Mouse (Mus musculus) left cerebral cortex, postnatal 36 days (tissue): Measurements from ENCODE around the gene Sprtn. TPM values are rescaled to one million over a fixed set of nuclear protein-coding genes. Genes with fewer than 3 reads are reported as not detected.
A peak's percentile ranks its signal among the peaks of the same experiment; 100 is the strongest.

Experiments
- DNase-seq, 2 experiments: peaks; one replicate each; pipeline ENCODE4 v3.0.0; 2021 to 2022; ENCODE audit warnings: low spot score in 2 of 2, mixed read lengths in 1 of 2
- intact Hi-C: fragments of 180-260 bp; cut with DNase I; formaldehyde crosslinking; loops from one replicate; pipeline ENCODE4 v1.15.1; 2025
- total RNA-seq, 2 experiments: library from RNA; stranded (reverse); gene quantifications; 2 replicates each; pipeline ENCODE4 v1.2.3; 2021

The Sprtn gene
- total RNA-seq = 10 to 100 TPM; 11.5 to 15.0 TPM

DNA sequence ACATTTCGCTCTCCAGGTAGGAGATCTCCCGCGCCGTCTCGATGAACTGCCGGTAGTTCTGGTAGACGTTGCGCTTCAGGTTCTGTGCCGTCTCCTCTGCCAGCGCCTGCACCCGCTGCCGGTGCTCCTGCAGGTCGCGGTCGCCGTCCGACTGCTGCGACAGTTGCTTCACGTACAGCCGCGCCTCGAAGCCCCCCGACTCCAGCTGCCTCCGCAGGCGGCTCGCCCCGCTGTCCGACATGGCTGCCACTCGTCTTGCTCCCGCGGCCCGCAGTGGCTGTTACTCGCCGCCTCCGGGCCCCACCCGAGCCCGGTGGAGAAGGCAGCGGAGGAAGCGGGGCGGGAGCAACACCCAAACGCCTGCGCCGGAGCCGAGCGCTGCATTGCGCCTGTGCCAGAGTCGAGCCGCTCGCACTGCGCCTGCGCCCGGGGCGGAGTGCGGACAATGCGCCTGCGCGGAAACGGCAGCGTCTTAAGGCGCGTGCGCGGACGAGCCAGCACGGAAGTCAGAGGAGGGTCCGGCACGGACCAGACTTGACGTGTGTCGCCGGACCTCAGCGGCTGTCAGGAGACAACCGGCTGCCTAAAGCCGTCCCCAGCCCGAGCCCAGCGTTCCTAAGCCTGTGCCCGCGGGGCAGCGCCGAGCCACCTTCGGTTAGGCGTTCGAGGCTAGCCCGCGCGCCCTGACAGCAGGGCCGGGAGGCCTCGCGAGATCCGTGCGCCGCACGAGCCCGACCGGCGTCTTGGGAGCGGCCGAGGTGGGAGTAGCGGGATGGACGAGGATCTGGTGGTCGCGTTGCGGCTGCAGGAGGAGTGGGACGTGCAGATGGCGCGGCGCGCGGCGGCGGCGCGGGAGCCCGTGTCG is at the start of gene Sprtn, which contains the start of gene Exoc8:
Sprtn (plus strand) TSS at position 501 of the 865 bp plus-strand sequence.
Exoc8 (minus strand) TSS at position 320 of the 865 bp plus-strand sequence.
- peak; percentile 97 to 99 for DNase-seq
- intact Hi-C loops = loop anchor here (5.0 kb wide), 2 partner anchors 115 to 145 kb away; partner anchors contain the start of gene Tsnax

DNA sequence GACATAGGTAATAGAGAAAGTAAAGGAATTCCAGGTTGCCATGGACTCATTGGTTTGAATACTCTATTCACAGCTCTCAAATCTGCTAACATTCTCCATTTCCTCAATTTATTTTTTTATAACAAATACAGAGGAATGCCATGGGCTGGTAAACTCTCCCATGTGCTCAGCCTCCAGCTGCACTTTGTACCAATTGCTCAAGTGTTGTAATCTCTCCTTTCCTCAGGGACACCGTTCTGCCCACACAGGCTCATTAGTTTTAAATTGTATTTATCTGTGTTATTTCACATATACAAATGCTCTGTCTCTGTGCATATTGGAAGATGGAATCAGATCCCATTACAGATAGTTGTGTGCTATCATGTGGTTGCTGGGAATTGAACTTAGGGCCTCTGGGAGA is 44.2 kb upstream of the Sprtn start:
- intact Hi-C loops = no loop called here

DNA sequence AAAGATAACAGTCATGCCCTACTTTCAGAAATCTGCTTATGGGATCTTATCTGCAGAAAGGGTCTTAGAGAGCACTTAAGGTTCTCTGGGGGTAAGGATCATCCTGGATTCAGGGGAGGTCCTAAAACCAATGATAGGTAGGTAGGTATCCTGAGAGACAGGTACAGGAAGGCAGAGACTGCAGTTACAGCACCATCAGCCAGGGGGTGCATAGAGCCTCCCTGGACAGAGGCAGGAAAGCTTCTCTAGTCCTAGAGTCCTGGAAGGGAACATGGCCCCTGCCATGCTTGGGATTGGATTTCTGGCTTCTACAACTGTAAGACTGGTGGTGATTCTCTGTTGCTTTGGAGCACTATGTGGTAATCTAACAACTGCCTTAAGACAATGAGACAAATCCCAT is 38.2 kb upstream of the Sprtn start:
- intact Hi-C loops = no loop called here
- DNase-seq = no peak

More for the DNA sequence above, 44.2 kb upstream of the Sprtn start:
- no peak for DNase-seq

DNA sequence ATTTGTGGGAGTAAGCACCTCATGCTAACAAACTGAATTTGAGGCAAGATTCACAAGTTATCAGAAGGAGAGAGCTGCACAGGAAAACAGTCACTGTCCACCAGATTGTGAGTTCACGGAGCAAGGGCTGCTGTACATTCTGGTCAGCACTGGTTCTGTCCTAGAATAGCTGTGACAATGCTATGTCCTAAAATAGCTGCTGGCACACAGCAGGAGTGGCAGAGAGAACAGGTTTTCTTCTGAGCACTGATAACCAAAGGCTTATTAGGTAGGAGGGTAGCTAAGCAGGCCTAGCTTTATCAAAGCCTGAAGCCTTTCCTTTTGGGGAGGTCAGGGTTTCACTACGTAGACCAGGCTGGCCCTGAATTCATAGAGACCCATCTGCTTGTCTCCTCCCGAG is 37.5 kb upstream of the Sprtn start:
- intact Hi-C loops = no loop called here
- DNase-seq = no peak

DNA sequence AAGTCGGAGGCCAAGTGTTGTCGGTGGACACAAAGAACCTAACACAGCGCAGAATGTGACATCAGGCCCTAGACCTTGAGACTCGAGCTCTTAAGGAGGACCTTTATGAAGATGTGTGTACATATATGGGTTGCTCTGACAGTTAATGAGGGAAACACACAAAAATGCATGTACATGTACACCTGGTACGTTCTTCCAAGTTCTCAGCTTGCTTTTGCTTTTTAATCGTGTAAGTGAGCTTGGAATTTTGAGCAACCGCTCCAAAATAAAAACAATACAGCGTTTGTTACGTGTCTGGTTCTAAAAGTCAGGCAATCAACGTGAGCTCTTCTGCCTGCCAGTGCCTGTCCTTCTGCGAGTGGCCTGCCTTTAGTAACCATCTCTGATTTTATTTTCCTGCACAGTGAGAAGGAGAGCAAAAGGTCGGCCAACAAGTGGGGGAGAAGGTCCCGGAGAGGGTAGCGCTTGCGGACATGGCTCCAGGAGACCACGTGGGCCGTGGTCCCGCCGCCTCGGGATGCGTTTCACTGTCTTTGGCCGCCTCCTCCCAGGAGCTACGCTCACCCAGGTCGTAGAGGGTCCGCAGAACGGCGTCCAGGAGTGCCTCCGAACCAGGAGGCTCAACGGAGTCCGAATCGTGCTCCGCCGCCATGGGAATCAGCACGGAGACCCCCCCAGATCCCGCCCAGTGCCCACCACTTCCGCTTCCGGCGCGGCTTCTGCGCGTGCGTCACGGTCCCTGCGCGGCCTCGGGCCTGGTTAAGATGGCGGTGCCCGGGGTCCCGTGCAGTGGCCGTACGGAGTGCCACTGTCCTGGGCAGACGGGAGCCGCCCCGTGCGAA is 35.1 kb upstream of the Sprtn start, which contains the start of the genes Gnpat and 2810004N23Rik:
Gnpat (plus strand) TSS at position 713 of the 842 bp plus-strand sequence.
2810004N23Rik (minus strand) TSS at position 800 of the 842 bp plus-strand sequence.
- intact Hi-C loops = no loop called here
- peak; percentile 94 to 96 for DNase-seq

DNA sequence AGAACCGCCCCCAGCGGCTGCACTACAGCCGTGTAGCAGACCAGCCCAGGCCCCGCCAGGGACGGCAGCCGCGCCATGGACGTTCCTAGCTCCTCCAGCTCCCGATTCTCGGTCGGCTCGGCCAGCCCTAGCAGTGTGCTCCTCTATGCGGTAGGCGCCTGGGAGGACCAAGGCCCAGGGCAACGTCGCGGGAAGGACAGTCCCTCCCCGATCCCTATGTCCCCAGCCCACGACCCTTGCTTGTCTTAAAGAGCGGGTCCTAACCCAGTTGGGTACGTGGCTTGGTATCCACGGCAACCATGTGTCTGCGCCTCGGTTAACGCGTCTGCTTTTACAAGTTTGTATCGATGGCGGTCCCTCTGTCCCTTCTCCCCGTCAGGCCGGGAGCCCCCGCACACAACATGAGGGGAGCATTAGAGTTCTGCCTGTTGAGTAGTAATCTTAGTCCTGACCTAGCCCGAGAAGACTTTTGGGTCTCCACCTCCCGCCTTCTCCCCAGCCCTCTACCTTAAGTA is 34.5 kb upstream of the Sprtn start:
- DNase-seq = no peak
- intact Hi-C loops = no loop called here

DNA sequence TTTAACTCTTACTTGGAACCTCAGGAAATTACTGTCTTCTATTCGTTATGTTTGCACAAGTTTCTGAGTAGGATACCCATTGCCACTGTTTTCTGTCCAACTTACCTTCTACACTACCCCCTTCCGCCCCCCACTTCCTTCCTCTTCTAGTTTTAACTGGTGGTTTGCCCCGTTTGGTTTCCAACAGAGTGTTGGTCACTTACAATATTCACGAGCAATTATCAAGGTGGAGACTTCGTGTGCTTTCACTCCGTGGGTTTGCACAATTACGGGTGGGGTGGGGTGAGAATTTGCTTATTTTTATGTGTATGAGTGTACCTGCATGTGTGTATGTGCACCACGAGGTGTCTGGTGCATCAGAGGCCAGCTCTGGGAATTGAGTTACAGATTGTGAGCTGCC is 34.0 kb upstream of the Sprtn start:
- intact Hi-C loops = no loop called here
- DNase-seq = no peak

DNA sequence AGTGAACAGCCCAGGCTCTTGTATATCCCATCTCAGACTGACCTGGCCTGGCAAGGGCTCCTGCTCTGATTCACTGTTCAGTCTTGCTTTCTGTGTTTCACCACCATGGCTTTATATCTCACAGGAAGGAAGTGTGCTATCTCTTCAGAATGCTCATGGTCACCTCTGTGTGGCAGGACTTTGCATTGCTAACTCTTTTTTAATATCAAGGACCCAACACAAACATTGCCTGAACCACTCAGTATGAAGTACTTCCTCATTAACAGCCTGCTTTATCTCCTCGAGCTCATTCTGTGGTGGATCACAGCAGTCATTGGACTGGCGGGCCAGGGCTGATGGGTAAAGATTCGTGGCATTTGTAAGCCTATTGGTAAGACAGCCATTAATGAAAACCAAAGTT is 31.0 kb upstream of the Sprtn start:
- intact Hi-C loops = no loop called here
- no peak for DNase-seq

DNA sequence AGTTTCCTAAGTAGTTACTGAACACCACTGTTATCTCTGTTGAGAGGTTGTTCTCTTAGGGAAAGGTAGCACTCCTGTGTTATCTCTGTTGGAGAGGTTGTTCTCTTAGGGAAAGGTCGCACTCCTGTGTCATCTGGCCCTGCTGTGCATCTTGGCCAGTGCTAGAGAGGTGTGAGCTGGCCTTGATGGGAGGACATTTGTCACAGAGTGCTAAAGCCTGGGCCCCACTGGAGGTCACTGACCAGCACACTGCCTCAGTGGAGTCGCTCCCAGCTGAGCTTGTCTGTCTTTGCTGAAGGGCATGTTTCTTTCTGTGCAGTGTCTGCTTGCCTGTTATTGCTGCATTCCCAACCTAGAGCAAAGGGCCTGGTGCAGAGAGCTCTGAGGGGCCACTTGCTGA is 30.6 kb upstream of the Sprtn start:
- no peak for DNase-seq
- intact Hi-C loops = no loop called here

DNA sequence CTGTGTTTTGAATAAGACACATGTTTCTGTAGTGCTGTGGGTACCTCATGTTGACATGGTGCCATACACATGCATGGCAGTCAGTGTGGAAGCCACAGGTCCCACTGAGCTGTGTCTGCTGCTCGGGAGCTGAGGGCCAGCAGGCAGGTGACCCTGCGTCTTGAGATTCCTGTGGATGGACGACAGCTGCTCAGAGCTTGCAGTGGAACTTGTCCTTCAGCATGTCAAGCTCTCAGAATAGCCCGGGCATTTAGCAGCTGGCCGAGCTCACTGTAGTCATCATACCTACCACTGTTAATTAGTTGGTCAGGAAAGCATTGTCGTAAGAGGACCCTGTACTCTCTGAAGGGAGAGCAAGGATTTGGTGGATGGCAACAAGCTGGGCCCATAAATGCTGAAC is 28.0 kb upstream of the Sprtn start:
- intact Hi-C loops = no loop called here
- no peak for DNase-seq

DNA sequence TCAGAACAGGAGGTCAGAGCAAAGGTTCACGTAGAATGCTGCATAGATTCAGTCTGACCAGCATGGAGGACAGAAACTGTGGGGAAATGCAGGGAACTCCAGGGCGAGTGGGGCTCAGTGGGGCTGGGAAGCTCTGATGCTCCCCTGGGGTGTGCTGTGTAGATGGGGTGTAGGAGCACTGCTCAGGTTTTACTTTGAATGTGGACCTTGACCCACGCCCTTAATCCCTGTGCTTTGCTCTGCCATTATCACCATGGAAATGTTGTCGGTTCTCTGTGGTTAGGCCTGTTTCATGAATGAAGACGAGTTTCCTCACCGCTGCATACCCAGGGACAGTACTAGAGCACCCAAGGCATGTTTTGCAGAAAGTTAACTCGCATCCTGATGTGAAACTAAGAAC is 26.2 kb upstream of the Sprtn start:
- intact Hi-C loops = no loop called here
- DNase-seq = no peak

DNA sequence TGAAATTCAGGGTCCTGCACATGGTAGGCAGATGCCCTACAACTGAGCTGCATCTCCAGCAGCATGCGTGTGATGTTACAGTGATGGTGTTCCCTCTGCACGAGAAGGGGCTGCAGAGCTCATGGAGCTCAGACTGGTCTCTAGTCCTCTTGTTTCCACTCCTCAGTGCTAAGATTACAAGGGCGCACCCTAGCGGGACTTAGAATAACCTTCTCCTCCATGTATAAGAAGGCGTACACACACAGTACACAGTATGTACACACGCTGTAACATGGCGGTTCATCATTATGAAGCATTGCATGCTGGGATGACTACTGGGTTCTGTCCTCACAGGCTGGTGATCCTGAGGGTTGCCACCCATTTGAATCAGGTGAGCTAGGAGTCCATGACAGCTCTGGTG is 25.6 kb upstream of the Sprtn start:
- intact Hi-C loops = no loop called here
- no peak for DNase-seq

DNA sequence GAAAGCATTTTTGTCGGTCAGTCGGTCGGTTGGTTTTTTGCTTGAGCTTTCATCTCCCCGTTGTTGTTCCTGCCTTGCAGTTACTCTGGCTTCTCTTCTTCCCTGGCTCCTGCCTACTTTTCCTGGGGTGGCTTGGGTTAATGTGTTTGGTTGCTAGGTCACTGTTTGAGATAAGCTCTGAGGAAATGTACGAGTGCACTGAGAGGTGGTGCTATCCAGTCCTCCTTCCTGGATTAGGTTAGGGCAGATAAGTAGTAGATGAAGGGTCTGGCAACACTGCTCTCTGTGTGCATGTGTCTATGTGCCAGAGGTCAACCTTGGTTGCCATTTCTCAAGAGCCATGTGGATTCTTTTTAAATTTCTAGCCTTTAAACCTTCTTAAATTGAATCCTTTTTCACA is 25.0 kb upstream of the Sprtn start:
- no peak for DNase-seq
- intact Hi-C loops = no loop called here

DNA sequence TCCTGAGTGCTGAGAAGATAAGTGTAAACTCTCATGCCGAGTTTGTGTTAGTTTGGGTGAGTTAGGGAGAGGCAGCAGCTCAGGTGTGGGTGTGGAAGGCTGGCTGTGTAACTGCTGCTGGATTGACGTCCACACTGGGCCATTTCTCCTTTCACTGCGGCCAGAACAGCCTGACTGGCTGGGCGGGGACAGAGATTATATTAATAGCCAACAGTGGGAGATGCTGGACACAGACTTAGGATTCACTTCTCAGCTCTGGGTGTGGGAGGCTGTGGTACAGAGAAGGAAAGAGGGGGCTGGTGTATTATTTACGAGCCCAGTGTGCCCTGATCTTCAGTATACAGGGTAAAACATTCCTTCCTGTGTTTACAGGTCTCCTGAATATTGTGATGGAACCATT is 19.5 kb upstream of the Sprtn start:
- intact Hi-C loops = no loop called here
- DNase-seq = no peak

DNA sequence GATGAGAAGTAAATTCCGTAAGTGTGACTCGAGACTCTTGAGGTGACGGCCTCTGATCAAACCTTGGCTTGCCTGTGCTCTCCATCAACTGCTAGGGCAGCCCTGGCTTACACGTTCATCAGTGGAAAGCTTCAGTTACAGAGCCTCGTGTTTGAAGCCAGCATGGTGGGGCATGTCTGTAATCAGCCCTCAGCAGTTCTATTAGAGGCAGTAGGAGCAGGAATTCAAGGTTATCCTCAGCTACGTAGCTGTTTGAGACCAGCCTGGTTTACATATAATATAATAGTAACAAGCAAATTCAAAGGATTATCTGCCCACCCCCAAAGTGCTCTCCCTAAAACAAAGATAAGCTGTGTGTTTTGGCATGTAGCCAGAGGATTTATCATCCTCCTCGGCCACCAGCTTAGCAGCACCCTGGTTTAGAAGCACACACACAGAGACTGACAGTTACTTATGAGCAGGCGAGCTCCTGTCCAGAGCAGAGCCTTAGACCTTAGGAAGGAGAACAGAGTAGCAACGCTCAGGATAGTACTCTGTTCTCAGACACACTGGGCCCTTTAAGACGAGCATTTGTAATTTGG is 18.6 kb upstream of the Sprtn start:
- intact Hi-C loops = no loop called here
- no peak for DNase-seq

DNA sequence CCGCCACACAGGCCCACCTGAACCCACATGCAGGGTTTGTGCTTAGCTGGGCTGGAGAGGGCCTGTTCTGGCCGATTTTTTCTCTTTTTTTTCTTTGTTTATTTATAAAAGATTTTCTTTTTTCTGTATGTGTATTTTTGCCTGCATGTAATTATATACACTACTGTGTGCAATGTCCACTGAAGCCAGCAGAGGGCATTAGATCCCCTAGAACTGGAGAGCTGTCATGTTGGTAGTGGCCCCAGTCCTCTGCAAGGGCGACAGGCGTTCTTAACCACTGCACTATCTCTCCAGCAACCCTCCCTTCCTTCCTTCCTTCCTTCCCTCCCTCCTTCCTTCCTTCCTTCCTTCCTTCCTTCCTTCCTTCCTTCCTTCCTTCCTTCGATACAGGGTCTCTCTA is 9.3 kb upstream of the Sprtn start:
- DNase-seq = no peak
- intact Hi-C loops = no loop called here

DNA sequence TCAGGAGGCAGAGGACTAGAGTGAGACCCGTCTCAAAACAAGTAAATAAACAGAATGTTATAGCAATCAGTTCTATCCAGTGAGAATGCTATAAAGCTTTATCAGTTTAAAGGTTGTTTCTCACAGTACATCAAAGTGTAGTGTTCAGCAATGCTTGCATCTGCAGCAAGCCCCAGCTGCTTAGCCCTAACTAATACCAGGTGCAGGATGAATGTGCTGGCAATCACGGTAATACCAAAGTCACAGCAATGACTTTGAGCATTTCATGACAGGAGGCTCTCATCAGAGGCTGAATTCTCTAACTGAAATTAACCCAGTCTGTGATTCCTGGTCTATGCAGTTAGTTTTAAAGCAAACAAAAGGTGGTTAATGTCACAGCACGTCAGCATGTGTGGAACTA is 5.1 kb upstream of the Sprtn start:
- DNase-seq = no peak
- intact Hi-C loops = no loop called here

DNA sequence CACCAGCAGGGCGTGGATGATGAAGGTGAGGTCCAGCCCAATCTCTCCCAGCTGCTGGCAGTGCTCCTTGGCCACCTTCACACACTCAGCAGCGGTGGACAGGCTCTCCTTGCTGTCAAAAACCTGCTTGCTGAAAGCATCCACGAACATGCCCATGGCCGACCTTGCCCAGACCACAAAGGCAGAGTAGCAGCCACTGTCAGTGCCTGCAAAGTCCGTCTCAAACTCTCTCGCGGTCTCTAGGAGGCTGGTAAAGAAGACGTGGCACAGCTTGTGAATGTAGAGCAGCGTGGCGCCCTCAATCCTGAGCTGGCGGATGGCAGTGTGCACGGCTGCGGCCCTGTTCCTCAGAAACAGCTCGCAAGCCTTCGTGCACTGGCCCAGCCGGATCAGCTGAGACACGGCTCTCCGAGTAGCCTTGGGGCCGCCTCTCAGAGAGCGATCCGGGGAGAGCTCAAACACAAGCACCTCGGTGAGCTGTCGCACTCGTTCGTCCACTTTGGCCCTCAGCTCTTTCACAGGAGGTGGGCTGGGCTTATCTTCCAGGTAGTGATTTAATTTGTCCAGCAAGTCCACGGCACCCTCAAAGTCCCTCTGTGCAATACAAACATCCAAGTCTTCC is 1.6 kb upstream of the Sprtn start:
- no peak for DNase-seq
- intact Hi-C loops = loop anchor here (1.0 to 5.0 kb wide), 3 partner anchors 53 to 146 kb away; partner anchors contain the start of genes Egln1 and Tsnax

DNA sequence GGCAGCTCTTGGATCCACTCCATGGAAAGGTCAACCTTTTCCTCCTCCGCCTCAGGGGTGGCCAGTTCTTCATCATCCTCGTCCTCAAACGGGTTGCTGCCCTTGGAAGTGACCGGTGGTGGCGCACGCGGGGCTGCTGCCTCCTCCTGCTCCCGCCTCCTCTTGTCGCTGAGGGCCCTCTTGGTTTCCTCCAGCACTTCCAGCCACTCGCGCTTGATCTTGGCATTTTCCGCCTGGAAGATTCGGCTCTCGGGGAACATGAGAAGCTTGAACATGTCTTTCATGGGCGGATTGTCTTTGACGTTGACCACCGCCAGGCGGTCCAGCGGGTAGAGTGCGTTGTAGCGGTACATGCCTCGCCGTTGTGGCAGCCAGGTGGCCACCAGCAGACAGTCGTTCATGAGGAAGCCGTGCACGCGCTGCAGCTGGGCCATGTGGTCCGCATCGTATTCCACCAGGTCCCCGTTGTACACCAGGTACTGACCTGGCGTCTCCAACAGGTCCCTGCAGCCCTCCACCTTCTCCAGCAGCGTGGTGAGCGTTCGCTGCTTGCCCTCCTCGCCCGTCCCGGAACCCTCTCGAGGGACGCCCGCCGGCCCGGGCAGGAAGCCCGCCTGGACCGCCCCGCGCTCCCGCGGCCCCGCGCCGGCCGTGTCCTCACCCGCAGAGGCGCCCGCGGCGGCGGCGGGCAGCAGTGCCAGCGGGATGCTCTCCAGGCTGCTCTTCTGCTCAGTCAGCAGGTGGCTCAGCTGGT is 877 bp upstream of the Sprtn start:
- intact Hi-C loops = loop anchor here (1.0 to 5.0 kb wide), 3 partner anchors 52 to 145 kb away; partner anchors contain the start of genes Egln1 and Tsnax
- peak; percentile 69 to 76 for DNase-seq
